Mouse (Mus musculus) small intestine, adult 2 months (tissue): ENCODE data around the gene Srcin1.

ENCODE experiments used
- CTCF ChIP-seq: fragments of 200-500 bp; IDR thresholded peaks from 2 replicates; pipeline ENCODE4 v1.5.1; 2012; ENCODE audit warnings: low read depth, mild to moderate bottlenecking, control low read depth, inconsistent platforms, low read length, moderate library complexity, mixed read lengths; ENCODE audit not compliant: insufficient replicate concordance, insufficient read length; ENCODE audit errors: extremely low read depth
- POLR2A ChIP-seq: fragments of 200-500 bp; IDR thresholded peaks from 2 replicates; pipeline ENCODE4 v1.6.1; 2012; ENCODE audit warnings: low read depth, mild to moderate bottlenecking, control low read depth, inconsistent platforms, low read length, moderate library complexity

- no peak for TF ChIP-seq CTCF
- no peak for TF ChIP-seq POLR2A
Observed at GRCm38 (mm10) chr11:97579088-97579857, 3.3 kb upstream of the Srcin1 start.
